Mouse (Mus musculus) megakaryocyte, embryonic 14.5 days (primary cell): ENCODE data around the gene Bcl2l13. TPM values are rescaled to one million over a fixed set of nuclear protein-coding genes. Genes with fewer than 3 reads are reported as not detected.
A peak's percentile ranks its signal among the peaks of the same experiment; 100 is the strongest.
"Not testable (repeated sequence)": the region's sequence is repeated elsewhere in the genome, so short reads cannot be mapped to it uniquely, and the experiment has no call there.

Experiments used
- H3K27me3 ChIP-seq: replicated peaks from 2 replicates; pipeline ENCODE3; 2012; ENCODE audit warnings: inconsistent platforms
- H3K36me3 ChIP-seq: replicated peaks from 2 replicates; pipeline ENCODE3; 2012; ENCODE audit warnings: low read length, inconsistent platforms, mixed read lengths
- H3K4me1 ChIP-seq: 2 replicates; pipeline ENCODE4 v1.6.1; 2012; ENCODE audit warnings: inconsistent platforms
- H3K4me3 ChIP-seq: replicated peaks from 2 replicates; pipeline ENCODE3; 2012; ENCODE audit warnings: moderate library complexity, mild to moderate bottlenecking, inconsistent platforms
- H3K9me3 ChIP-seq: 2 replicates; pipeline ENCODE4 v1.6.1; 2012; ENCODE audit warnings: inconsistent platforms
- FLI1 ChIP-seq: IDR thresholded peaks from 2 replicates; pipeline ENCODE4 v1.6.1; 2012; ENCODE audit warnings: low read length, inconsistent platforms, mixed read lengths
- GATA1 ChIP-seq: IDR thresholded peaks from 3 replicates; pipeline ENCODE4 v1.6.1; 2012; ENCODE audit warnings: mixed read lengths, low read length, inconsistent platforms, borderline replicate concordance
- polyA plus RNA-seq: library from polyadenylated mRNA; stranded (reverse); fragments of >175 nt; gene quantifications from 2 replicates; pipeline ENCODE4 v1.2.3, GENCODE M21; 2012; ENCODE audit warnings: low replicate concordance; ENCODE audit not compliant: insufficient read depth

Bcl2l13 gene
- polyA plus RNA-seq, 1 experiment: 34.6 TPM

- H3K9me3 ChIP-seq: no peaks in the 10 kb centered on the region
- peaks cover 17% of the 10 kb centered on the region for H3K36me3 ChIP-seq
- H3K27me3 ChIP-seq: no peaks in the 10 kb centered on the region
- TF ChIP-seq FLI1 (no peak), GATA1 (no peak)
- peak overlapping the region; percentile 97 for H3K4me3 ChIP-seq
- peaks cover 41% of the 10 kb centered on the region for H3K4me1 ChIP-seq
Measured at GRCm38 (mm10) chr6:120822937-120823614, 12.9 kb upstream of the Bcl2l13 start.

DNA sequence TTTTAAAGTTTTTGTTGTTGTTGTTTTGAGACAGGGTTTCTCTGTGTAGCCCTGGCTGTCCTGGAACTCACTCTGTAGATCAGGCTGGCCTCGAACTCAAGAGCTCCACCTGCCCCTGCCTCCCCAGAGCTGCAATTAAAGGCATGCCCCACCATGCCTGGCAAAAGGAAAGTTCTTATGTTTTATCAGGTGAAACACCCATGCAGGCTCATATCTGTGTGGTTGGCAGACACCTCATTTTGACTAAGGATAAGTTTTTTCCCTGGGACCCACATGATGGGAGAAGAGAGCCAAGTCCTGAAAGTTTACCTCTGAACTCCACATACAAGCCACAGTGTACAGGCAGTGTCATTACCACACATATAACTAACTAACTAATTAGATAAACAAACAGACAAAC, 6.0 kb upstream of the Bcl2l13 start:
- no peaks in the 10 kb centered on the region for H3K27me3 ChIP-seq
- H3K9me3 ChIP-seq: no peaks in the 10 kb centered on the region
- peaks cover 40% of the 10 kb centered on the region for H3K4me1 ChIP-seq
- no peaks in the 10 kb centered on the region for H3K36me3 ChIP-seq
- TF ChIP-seq GATA1 (no peak), FLI1 (no peak)
- no peak overlapping the region for H3K4me3 ChIP-seq

GRCm38 (mm10) chr6:120830866-120831608, 5.0 kb upstream of the Bcl2l13 start:
- Histone ChIP-seq H3K27me3 (no peaks in the 10 kb centered on the region), H3K4me1 (peaks cover 47% of the 10 kb centered on the region), H3K36me3 (no peaks in the 10 kb centered on the region), H3K9me3 (no peaks in the 10 kb centered on the region), H3K4me3 (peak overlapping the region; percentile 5)
- TF ChIP-seq GATA1: no peak
- TF ChIP-seq FLI1: no peak

DNA sequence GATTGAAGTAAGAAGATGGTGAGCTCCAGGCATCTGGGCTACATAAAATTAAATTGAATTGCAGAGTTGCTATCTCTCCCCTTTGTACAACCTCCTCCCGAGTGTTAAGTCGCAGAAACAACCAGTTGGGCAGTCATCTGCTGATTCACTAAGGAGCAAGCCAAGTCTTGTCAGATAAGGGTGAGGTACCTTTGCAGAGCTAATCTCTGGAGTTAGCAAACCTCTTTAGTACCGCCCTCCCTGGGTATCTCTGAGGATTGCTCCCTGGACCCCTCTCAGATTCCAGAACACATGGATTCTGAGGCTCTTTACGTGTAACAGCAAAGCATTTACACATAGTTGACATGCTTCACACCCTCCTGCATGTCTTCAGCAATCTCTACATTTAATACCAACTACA, 3.9 kb upstream of the Bcl2l13 start:
- Histone ChIP-seq H3K4me1 (peaks cover 47% of the 10 kb centered on the region), H3K27me3 (no peaks in the 10 kb centered on the region), H3K36me3 (no peaks in the 10 kb centered on the region), H3K4me3 (no peak overlapping the region), H3K9me3 (no peaks in the 10 kb centered on the region)
- TF ChIP-seq GATA1 (no peak), FLI1 (no peak)

DNA sequence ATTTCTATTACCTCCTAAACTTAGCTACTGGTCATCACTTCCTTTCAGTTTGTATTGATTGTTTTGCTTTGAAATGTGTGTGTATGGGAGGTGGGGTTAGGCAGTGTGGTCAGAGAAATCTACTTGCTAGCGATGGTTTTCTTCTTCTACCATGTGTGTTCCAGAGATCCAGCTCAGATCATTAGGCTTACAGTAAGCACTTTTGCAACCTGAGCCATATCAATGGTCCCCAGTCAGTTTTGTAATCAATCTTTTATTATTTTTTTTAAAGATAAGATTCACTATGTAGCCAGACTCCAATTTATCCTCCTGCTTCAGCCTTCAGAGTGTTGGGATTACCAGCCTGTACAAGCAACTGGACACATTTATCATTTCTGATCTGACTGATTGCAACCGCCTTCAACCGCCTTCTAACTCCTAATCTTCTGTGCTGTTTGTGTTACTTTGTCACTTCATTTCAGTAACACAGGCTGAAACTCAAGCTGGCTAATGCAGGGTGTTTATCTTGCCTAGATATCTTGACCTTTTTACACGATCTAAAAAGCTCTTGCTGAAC, 1.2 kb upstream of the Bcl2l13 start:
- Histone ChIP-seq H3K36me3 (peaks cover 12% of the 10 kb centered on the region), H3K27me3 (no peaks in the 10 kb centered on the region), H3K4me1 (peaks cover 50% of the 10 kb centered on the region), H3K4me3 (no peak overlapping the region), H3K9me3 (no peaks in the 10 kb centered on the region)
- no peak for TF ChIP-seq FLI1
- no peak for TF ChIP-seq GATA1

GRCm38 (mm10) chr6:120836389-120837151, 558 bp downstream of the Bcl2l13 start:
- TF ChIP-seq FLI1: no peak
- no peak for TF ChIP-seq GATA1
- no peaks in the 10 kb centered on the region for H3K9me3 ChIP-seq
- peaks cover 18% of the 10 kb centered on the region for H3K36me3 ChIP-seq
- H3K27me3 ChIP-seq: no peaks in the 10 kb centered on the region
- H3K4me1 ChIP-seq: peaks cover 54% of the 10 kb centered on the region
- H3K4me3 ChIP-seq: peak overlapping the region; percentile 98

DNA sequence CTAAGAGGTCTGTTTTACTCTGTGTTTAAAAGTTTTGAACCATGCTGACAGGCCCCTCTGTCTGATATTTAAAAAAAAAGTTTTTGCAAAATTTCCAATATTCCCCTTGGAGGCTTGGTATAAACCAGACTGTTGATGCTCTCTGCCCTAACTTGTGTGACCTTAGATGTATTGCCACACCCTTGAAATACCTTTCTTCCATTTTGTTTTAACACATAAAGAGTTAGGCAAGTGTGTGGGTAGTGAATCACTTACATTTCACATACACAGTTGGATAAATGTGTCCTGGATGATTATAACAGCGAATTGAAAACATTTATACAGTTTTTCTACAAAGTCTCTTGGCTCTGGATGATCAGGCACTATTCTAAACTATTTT, 1.1 kb downstream of the Bcl2l13 start:
- Histone ChIP-seq H3K9me3 (no peaks in the 10 kb centered on the region), H3K36me3 (peaks cover 18% of the 10 kb centered on the region), H3K27me3 (no peaks in the 10 kb centered on the region), H3K4me3 (peak overlapping the region; percentile 98), H3K4me1 (peaks cover 54% of the 10 kb centered on the region)
- TF ChIP-seq GATA1: no peak
- TF ChIP-seq FLI1: no peak

DNA sequence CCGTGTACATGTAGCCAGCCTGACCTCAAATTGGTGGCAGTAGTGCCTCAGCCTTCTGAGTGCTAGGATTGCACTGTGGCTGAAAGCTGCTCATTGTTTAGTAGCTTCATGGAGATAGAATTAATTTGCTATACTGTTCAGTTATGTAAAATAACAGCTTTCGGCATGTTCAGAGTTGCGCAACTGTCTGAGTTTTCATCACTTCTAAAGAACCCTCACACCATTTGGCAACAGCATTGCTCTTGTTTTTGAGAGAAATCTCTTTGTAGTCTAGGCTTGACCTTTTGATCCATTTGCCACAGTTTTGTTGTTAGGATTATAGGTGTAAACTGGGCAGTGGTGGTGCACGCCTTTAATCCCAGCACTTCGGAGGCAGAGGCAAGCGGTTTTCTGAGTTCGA, 4.2 kb downstream of the Bcl2l13 start:
- Histone ChIP-seq H3K9me3 (no peaks in the 10 kb centered on the region), H3K4me1 (peaks cover 56% of the 10 kb centered on the region), H3K36me3 (peaks cover 24% of the 10 kb centered on the region), H3K27me3 (no peaks in the 10 kb centered on the region), H3K4me3 (no peak overlapping the region)
- TF ChIP-seq FLI1 (no peak), GATA1 (no peak)

DNA sequence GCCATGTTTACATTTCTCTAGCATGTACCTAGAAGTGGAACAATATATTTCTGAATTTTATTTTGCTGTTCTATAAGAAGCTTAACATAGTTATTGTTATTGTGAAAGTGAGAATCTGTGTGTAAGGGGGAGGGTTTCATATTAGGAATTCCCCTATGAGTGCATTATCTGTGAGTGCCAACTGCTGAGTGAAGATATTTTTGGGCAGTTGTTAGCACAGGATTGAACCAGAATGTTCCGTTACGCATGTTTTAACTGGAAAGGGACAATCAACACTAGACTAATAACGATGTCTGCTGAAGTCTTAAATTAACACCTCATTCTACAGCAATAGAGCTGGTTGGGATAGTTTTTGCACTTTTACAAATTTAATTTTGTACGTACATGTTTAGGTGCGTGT, 5.7 kb downstream of the Bcl2l13 start:
- Histone ChIP-seq H3K4me1 (peaks cover 55% of the 10 kb centered on the region), H3K36me3 (peaks cover 26% of the 10 kb centered on the region), H3K27me3 (no peaks in the 10 kb centered on the region), H3K4me3 (no peak overlapping the region), H3K9me3 (no peaks in the 10 kb centered on the region)
- TF ChIP-seq GATA1 (no peak), FLI1 (no peak)

DNA sequence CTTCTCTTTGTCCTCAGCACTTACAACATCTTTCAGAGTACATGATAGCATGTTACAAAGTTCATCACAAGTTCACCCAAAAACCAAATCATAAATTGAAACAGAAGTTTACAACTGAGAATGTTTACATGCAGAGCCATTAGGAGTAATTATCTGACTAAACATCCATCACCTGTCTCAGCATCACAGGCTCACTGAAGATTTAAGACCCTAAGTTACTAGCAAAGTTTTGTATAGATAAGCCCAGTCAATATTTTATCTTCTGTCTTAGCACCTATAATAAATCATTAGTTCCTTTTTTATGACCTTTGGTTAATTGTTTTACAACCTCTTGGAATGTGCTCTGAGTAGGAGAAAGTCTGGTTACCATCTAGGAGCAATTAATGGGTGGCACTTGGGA, 14.7 kb downstream of the Bcl2l13 start:
- H3K27me3 ChIP-seq, H3K4me3 ChIP-seq, H3K9me3 ChIP-seq, H3K4me1 ChIP-seq: not testable (repeated sequence)
- peaks cover 63% of the 10 kb centered on the region for H3K36me3 ChIP-seq
